Comparison of ENCODE assay signal across 25 mouse cellular contexts in genomic region chr16:23482218-23482617, GRCm38 (mm10). TPM values are rescaled to one million over a fixed set of nuclear protein-coding genes. Genes with fewer than 3 reads are reported as not detected.
DNase-seq lines count a peak whose midpoint lies in the region; ATAC-seq and TF ChIP-seq lines count a peak whose summit lies in the region.
"Had no signal": no experiment of that assay in that cellular context is flagged by ENCODE, and none has a peak within 500 bp of the region (broad histone marks: within the 10 kb centered on the region; RNA-seq: fewer than 3 reads in every experiment).

No protein-coding gene starts in this region.

- no peaks in the 10 kb centered on the region for H3K9me3 ChIP-seq in hindbrain, embryonic 11.5 days (ENCODE audit: control insufficient read depth, low read length)
- no peaks in the 10 kb centered on the region for H3K9me3 ChIP-seq in hindbrain, embryonic 16.5 days (ENCODE audit: control insufficient read depth, low read length)
- H3K9me3 ChIP-seq in E14TG2a.4 (ENCODE audit: low read length), result no peaks in the 10 kb centered on the region
- H3K9me3 ChIP-seq: embryonic facial prominence, embryonic 15.5 days; forebrain, embryonic 10.5 days; forebrain, embryonic 15.5 days; heart, embryonic 10.5 days had no signal

- no peak for TF ChIP-seq CTCF in E14TG2a.4 (conservative IDR thresholded peaks at IDR 0.05; ENCODE audit: low read length)

- H3K4me1 ChIP-seq in hindbrain, embryonic 11.5 days (replicated peaks; ENCODE audit: control insufficient read depth, insufficient read depth, low read length), result no peaks in the 10 kb centered on the region
- no peaks in the 10 kb centered on the region for H3K4me1 ChIP-seq in hindbrain, embryonic 16.5 days (ENCODE audit: control insufficient read depth, insufficient read depth, low read depth, low read length)
- H3K4me1 ChIP-seq in E14TG2a.4 (replicated peaks; ENCODE audit: low read depth, low read length), result peaks cover 62% of the 10 kb centered on the region
- H3K4me1 ChIP-seq: embryonic facial prominence, embryonic 15.5 days; forebrain, embryonic 15.5 days had no signal

- no peak for ATAC-seq in hindbrain, embryonic 11.5 days (ENCODE audit: low FRiP score)
- ATAC-seq in hindbrain, embryonic 16.5 days, result no peak
- ATAC-seq: forebrain, embryonic 15.5 days; hindbrain, postnatal 0 days; Patski had no signal

- H3K4me2 ChIP-seq in hindbrain, embryonic 11.5 days (replicated peaks; ENCODE audit: low read depth, low read length), result no peak overlapping the region
- no peak overlapping the region for H3K4me2 ChIP-seq in hindbrain, embryonic 16.5 days (ENCODE audit: low read length)
- H3K4me2 ChIP-seq: embryonic facial prominence, embryonic 15.5 days; forebrain, embryonic 15.5 days had no signal

- DNase-seq in hindbrain, embryonic 11.5 days (ENCODE audit: low spot score), result peak; percentile 12
- DNase-seq in ES-CJ7 (ENCODE audit: low read depth, low spot score), result peak; percentile 87
- peak; percentile 12 for DNase-seq in mesoderm, embryonic 11.5 days (ENCODE audit: low read depth, low spot score)
- no peak for DNase-seq in thymus, postnatal 0 days (ENCODE audit: low spot score)
- DNase-seq: adrenal gland, adult 8-10 months; cerebellum, adult 11 months; cerebellum, adult 8-10 months; cerebellum, postnatal 14 days; embryo, embryonic 11 days; gastrocnemius, postnatal 36 days; heart, adult 18-20 months; heart, postnatal 10 days had no signal

- no peaks in the 10 kb centered on the region for H3K36me3 ChIP-seq in hindbrain, embryonic 11.5 days (ENCODE audit: control insufficient read depth, insufficient read depth, low read length)
- no peaks in the 10 kb centered on the region for H3K36me3 ChIP-seq in hindbrain, embryonic 16.5 days (ENCODE audit: control insufficient read depth, insufficient read depth, low read length)
- no peaks in the 10 kb centered on the region for H3K36me3 ChIP-seq in E14TG2a.4 (ENCODE audit: insufficient read depth, low read length)
- H3K36me3 ChIP-seq: embryonic facial prominence, embryonic 15.5 days; forebrain, embryonic 10.5 days had no signal

- H3K4me3 ChIP-seq in hindbrain, embryonic 11.5 days (ENCODE audit: low read depth, low read length), result no peak overlapping the region
- H3K4me3 ChIP-seq in hindbrain, embryonic 16.5 days (ENCODE audit: low read length), result no peak overlapping the region
- H3K4me3 ChIP-seq in E14TG2a.4 (replicated peaks; ENCODE audit: low read length), result peak overlapping the region; percentile 23; the same call in 1 of the 2 replicates
- H3K4me3 ChIP-seq: embryonic facial prominence, embryonic 15.5 days; erythroblast, embryonic 14.5 days; forebrain, embryonic 10.5 days; forebrain, embryonic 15.5 days; heart, embryonic 10.5 days had no signal

- H3K27me3 ChIP-seq in hindbrain, embryonic 11.5 days (ENCODE audit: control insufficient read depth, insufficient read depth, low read length), result no peaks in the 10 kb centered on the region
- no peaks in the 10 kb centered on the region for H3K27me3 ChIP-seq in hindbrain, embryonic 16.5 days (replicated peaks; ENCODE audit: control insufficient read depth, insufficient read depth, low read length)
- peaks cover 15% of the 10 kb centered on the region for H3K27me3 ChIP-seq in E14TG2a.4 (ENCODE audit: insufficient read depth, low read length)
- H3K27me3 ChIP-seq: CH12.LX; embryonic facial prominence, embryonic 15.5 days; forebrain, embryonic 15.5 days; Patski had no signal

- no peak overlapping the region for H3K27ac ChIP-seq in hindbrain, embryonic 11.5 days (ENCODE audit: low read depth, low read length)
- no peak overlapping the region for H3K27ac ChIP-seq in hindbrain, embryonic 16.5 days (ENCODE audit: low read depth, low read length)
- H3K27ac ChIP-seq: embryonic facial prominence, embryonic 15.5 days; forebrain, embryonic 10.5 days; forebrain, embryonic 15.5 days; heart, embryonic 10.5 days; hindbrain, postnatal 0 days had no signal

- H3K9ac ChIP-seq in hindbrain, embryonic 11.5 days (ENCODE audit: low read depth, low read length), result no peak overlapping the region
- no peak overlapping the region for H3K9ac ChIP-seq in hindbrain, embryonic 16.5 days (ENCODE audit: low read depth, low read length)
- H3K9ac ChIP-seq: embryonic facial prominence, embryonic 15.5 days; forebrain, embryonic 15.5 days had no signal

- WGBS in hindbrain, embryonic 11.5 days, result 43% methylated on average over 3 of the region's 3 CpGs
- 33% methylated on average over 3 of the region's 3 CpGs for WGBS in hindbrain, embryonic 16.5 days

RNA-seq across cellular contexts. Expression of gene Rtp4, which starts 37.9 kb away (rescaled TPM):
- 2.7 and 3.1 TPM in 2 replicates for polyA plus RNA-seq in hindbrain, embryonic 11.5 days (2014; fragmentation: Nextera tagmentation; extraction: Ambion mirVana)
- polyA plus RNA-seq in hindbrain, embryonic 16.5 days (2015; fragmentation: Nextera tagmentation; extraction: Ambion mirVana), result 4.0 and 4.3 TPM in 2 replicates
- 69.8 and 76.3 TPM in 2 replicates for polyA plus RNA-seq in thymus, postnatal 0 days (2015; fragmentation: Nextera tagmentation; extraction: Ambion mirVana)

RNA-seq across cellular contexts. Expression of gene Masp1, which starts 38.4 kb away (rescaled TPM):
- 21.6 and 24.4 TPM in 2 replicates for polyA plus RNA-seq in hindbrain, embryonic 11.5 days (2014; fragmentation: Nextera tagmentation; extraction: Ambion mirVana)
- polyA plus RNA-seq in hindbrain, embryonic 16.5 days (2015; fragmentation: Nextera tagmentation; extraction: Ambion mirVana), result 28.0 and 29.9 TPM in 2 replicates
- polyA plus RNA-seq in thymus, postnatal 0 days (2015; fragmentation: Nextera tagmentation; extraction: Ambion mirVana), result 0.17 and 0.26 TPM in 2 replicates
- polyA plus RNA-seq: erythroblast, embryonic 14.5 days had no signal

RNA-seq across cellular contexts. Expression of gene Rtp1, which starts 53.3 kb away (rescaled TPM):
- not detected in 2 replicates for polyA plus RNA-seq in hindbrain, embryonic 11.5 days (2014; fragmentation: Nextera tagmentation; extraction: Ambion mirVana)
- 0.14 and 0.20 TPM in 2 replicates for polyA plus RNA-seq in hindbrain, embryonic 16.5 days (2015; fragmentation: Nextera tagmentation; extraction: Ambion mirVana)
- not detected in 2 replicates for polyA plus RNA-seq in thymus, postnatal 0 days (2015; fragmentation: Nextera tagmentation; extraction: Ambion mirVana)
- polyA plus RNA-seq: embryonic facial prominence, embryonic 11.5 days; erythroblast, embryonic 14.5 days; forebrain, embryonic 10.5 days; heart, embryonic 10.5 days; heart, embryonic 14.5 days; intestine, embryonic 14.5 days; Patski had no signal

Comparison
In these comparisons a context has a peak if more than half of its experiments do, and no peak if none do; other contexts are left out.
1. RNA of gene Rtp4, which starts 37.9 kb away (polyA plus RNA-seq): 69.8 to 76.3 TPM in thymus, postnatal 0 days; 4.0 to 4.3 TPM in hindbrain, embryonic 16.5 days and 2.7 to 3.1 TPM in hindbrain, embryonic 11.5 days; every median in the first group is over 10 times any median in the second.
2. RNA of gene Masp1, which starts 38.4 kb away (polyA plus RNA-seq): 28.0 to 29.9 TPM in hindbrain, embryonic 16.5 days and 21.6 to 24.4 TPM in hindbrain, embryonic 11.5 days; 0.17 to 0.26 TPM in thymus, postnatal 0 days; every median in the first group is over 10 times any median in the second.